Mouse (Mus musculus) kidney, embryonic 15.5 days (tissue): Measurements from ENCODE around the gene Stk11ip. TPM values are rescaled to one million over a fixed set of nuclear protein-coding genes. Genes with fewer than 3 reads are reported as not detected.

Experiments used
- ATAC-seq: fragments of 200-750 bp; cut with Nextera tagmentation; replicated peaks from 2 replicates; pipeline ENCODE4 v1.8.0; 2017; ENCODE audit warnings: moderate TSS enrichment; ENCODE audit not compliant: low FRiP score
- H3K27ac ChIP-seq: fragments of 300-500 bp; sonication (generic); 2 replicates; pipeline ENCODE4 v1.5.1; 2015; ENCODE audit warnings: mild to moderate bottlenecking, inconsistent platforms
- H3K27me3 ChIP-seq: fragments of 300-500 bp; sonication (generic); 2 replicates; pipeline ENCODE4 v1.6.1; 2015; ENCODE audit warnings: inconsistent platforms
- H3K36me3 ChIP-seq: fragments of 300-500 bp; sonication (generic); 2 replicates; pipeline ENCODE4 v1.6.1; 2015; ENCODE audit warnings: inconsistent platforms
- H3K4me1 ChIP-seq: fragments of 300-500 bp; sonication (generic); 2 replicates; pipeline ENCODE4 v1.6.1; 2015; ENCODE audit warnings: inconsistent platforms
- H3K4me2 ChIP-seq: fragments of 300-500 bp; sonication (generic); 2 replicates; pipeline ENCODE4 v1.6.1; 2015; ENCODE audit warnings: moderate library complexity, mild to moderate bottlenecking, inconsistent platforms
- H3K4me3 ChIP-seq: fragments of 300-500 bp; sonication (generic); replicated peaks from 2 replicates; pipeline ENCODE4 v1.5.1; 2015; ENCODE audit warnings: mild to moderate bottlenecking, inconsistent platforms
- H3K9ac ChIP-seq: fragments of 300-500 bp; sonication (generic); 2 replicates; pipeline ENCODE4 v1.6.1; 2015; ENCODE audit warnings: mild to moderate bottlenecking, inconsistent platforms
- H3K9me3 ChIP-seq: fragments of 300-500 bp; sonication (generic); replicated peaks from 2 replicates; pipeline ENCODE4 v1.6.1; 2016; ENCODE audit warnings: inconsistent platforms
- WGBS: fragments of 180-500 bp; shearing (Covaris S2); methylation state at CpG from one replicate; pipeline ENCODE4 v1.1.7; 2015; ENCODE audit warnings: mixed read lengths; 5-methylcytosine and 5-hydroxymethylcytosine counted together
- polyA plus RNA-seq: library from polyadenylated mRNA; unstranded; fragments of >200 nt; fragmentation: Nextera tagmentation; extraction: Ambion mirVana; gene quantifications from 2 replicates; pipeline ENCODE4 v1.2.1, GENCODE M21; 2015

The Stk11ip gene
- 25.1 and 26.5 TPM in 2 replicates for polyA plus RNA-seq

DNA sequence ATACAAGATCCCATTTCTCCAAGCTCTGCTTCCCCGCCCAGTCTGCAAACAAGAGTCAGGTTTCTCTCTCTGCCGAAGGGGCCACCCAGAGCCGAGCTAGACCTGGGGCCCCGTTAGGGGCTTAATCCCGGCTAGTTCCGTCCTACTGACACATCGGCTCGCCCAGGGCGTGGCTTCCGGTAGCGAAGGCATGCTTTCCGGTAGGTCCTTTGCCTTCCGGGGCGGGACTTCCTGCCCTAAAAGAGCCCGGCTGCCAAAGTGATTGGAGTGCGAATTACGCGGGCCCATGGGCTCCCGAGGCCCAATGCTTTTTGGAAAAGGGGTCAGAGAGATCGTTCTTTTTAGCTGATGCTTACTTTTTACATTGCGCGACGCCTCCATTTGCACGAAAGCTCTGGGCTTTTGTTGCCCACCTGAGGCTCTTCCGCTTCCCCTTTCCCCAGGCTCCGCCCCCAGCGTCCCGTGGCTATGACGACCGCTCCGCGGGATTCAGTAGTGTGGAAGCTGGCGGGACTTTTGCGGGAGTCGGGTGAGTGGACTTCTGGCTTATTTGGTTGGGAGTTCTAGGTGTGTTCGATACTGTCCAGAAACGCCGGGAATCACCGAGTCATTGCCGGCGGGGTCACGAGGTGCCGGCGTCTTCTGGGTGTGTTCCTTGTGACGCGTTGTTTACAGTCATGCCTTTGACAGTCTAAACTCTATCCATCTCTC is at the start of gene Stk11ip:
Gene Stk11ip, plus strand, starts transcription at position 209 of the 711 bp plus-strand sequence.
- WGBS: under 1% methylated on average over 46 of the region's 46 CpGs
- no peaks in the 10 kb centered on the region for H3K27me3 ChIP-seq
- H3K4me3 ChIP-seq: peak within 1 kb of the TSS; percentile 71
- H3K9ac ChIP-seq: peak within 1 kb of the TSS; percentile 51
- H3K4me1 ChIP-seq: peaks cover 30% of the 10 kb centered on the region
- H3K4me2 ChIP-seq: peak within 1 kb of the TSS; percentile 68
- peak; percentile 97 for ATAC-seq
- peak within 1 kb of the TSS; percentile 96 for H3K27ac ChIP-seq
- no peaks in the 10 kb centered on the region for H3K9me3 ChIP-seq
- peaks cover 14% of the 10 kb centered on the region for H3K36me3 ChIP-seq

DNA sequence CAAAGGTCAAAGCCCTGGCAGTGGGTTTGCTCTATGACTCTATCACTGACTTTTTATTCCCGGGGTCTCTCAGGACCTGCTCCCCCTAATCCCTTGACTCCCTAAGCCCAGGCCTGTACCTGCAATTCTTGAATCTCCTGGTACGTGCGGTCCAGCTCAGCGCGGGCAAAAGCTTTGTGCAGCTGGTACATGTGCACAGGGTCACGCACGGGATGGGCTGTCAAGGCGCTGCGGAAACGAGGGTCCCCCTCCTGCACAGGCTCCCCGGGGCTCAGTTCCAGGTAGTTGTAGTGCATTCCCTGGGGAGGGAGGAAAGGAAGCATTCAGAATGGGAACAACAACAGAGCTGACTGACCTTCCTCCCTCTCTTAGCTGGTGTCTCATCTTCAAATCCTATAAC is 44.9 kb upstream of the Stk11ip start:
- peaks cover 27% of the 10 kb centered on the region for H3K4me1 ChIP-seq
- peaks cover 68% of the 10 kb centered on the region for H3K27me3 ChIP-seq
- H3K36me3 ChIP-seq: peaks cover 49% of the 10 kb centered on the region
- no peaks in the 10 kb centered on the region for H3K9me3 ChIP-seq
- no peak for ATAC-seq
- no peak overlapping the region for H3K4me3 ChIP-seq
- no peak overlapping the region for H3K27ac ChIP-seq
- H3K4me2 ChIP-seq: no peak overlapping the region
- no peak overlapping the region for H3K9ac ChIP-seq
- WGBS: 92% methylated on average over 11 of the region's 11 CpGs

DNA sequence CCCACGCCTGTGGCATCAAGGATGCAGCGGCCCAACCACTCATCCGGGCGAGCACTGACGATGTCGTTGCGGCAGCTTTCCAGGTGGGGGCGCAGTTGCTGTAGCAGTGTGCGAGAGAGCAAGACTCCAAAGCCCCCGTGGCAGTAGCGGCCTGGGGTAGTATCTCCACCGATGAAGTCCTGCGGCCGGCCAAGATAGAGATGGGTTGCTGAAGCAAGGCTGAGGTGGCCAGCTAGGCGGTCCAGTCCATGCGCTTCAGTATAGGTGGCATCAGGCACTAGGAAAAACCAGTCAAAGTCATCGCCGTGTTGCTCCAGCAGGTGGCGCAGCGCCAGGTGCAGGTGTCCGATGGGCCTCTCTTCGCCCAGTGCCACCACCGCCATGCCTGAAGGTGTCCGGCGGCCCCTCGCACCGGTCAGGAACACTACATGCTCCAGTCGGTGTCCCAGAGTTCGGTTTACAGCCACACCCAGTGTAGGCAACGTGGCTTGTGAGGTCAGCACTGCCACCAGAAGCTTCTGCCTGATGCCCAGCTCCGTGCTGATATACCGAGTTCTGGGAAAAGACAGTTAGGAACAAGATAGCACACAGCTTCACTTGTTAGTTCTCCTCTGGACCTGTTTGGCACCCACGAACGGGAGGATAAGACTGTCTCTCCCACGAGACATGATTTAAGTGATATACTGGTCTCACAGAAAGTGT is 43.9 kb upstream of the Stk11ip start:
- H3K27ac ChIP-seq: no peak overlapping the region
- peaks cover 46% of the 10 kb centered on the region for H3K36me3 ChIP-seq
- peak overlapping the region; percentile 90 for H3K4me2 ChIP-seq
- no peaks in the 10 kb centered on the region for H3K9me3 ChIP-seq
- H3K4me1 ChIP-seq: peaks cover 28% of the 10 kb centered on the region
- ATAC-seq: 0 out of 2 replicates have a peak, but pooled peaks have one; percentile 1
- WGBS: 10% methylated on average over 35 of the region's 35 CpGs
- peak overlapping the region; percentile 82 for H3K4me3 ChIP-seq
- H3K27me3 ChIP-seq: peaks cover 71% of the 10 kb centered on the region
- no peak overlapping the region for H3K9ac ChIP-seq

DNA sequence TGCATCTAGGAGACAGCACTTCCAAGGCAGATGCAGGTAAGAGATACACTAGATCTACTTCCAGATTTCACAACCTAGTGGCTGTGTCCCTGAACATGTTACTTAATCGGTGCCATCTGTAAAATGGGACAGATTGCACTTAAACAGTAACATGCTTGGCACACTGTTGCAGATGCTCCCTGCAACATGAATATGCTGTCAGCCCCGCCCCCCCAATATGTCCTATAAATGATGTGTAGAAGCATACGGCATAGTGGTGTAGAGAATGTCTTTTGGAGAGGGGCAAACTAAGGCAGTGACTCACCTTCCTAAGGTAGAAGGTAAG is 43.4 kb upstream of the Stk11ip start:
- Histone ChIP-seq H3K4me3 (peak overlapping the region; percentile 82), H3K27me3 (peaks cover 72% of the 10 kb centered on the region), H3K4me2 (peak overlapping the region; percentile 90), H3K4me1 (peaks cover 33% of the 10 kb centered on the region), H3K9me3 (no peaks in the 10 kb centered on the region), H3K36me3 (peaks cover 41% of the 10 kb centered on the region), H3K9ac (no peak overlapping the region), H3K27ac (no peak overlapping the region)
- no peak for ATAC-seq
- 40% methylated on average over 3 of the region's 3 CpGs for WGBS

DNA sequence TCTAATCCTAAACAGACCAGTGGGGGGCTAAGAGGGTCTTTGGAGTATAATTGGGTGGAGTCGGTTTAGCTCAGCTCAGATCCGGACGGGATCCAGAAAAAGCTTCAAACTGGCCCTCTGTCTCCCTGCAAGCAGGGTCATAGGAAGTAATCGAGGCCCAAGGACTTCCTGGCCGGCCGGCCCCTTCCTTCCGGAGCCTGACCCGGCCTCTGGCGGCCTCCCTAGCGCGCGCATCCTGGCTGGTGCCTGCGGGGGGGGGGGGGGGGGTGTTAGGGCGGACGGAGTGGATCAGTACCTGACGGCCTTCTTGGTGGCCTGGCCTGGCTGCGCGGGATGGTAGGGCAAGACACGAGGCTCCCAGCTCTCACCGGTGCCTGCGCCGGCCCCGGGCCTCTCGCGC is 42.8 kb upstream of the Stk11ip start:
- WGBS: 0% methylated on average over 25 of the region's 25 CpGs
- H3K27ac ChIP-seq: peak overlapping the region; percentile 82
- H3K27me3 ChIP-seq: peaks cover 74% of the 10 kb centered on the region
- H3K4me2 ChIP-seq: peak overlapping the region; percentile 90
- H3K4me1 ChIP-seq: peaks cover 35% of the 10 kb centered on the region
- peak overlapping the region; percentile 82 for H3K4me3 ChIP-seq
- H3K36me3 ChIP-seq: peaks cover 35% of the 10 kb centered on the region
- H3K9ac ChIP-seq: peak overlapping the region; percentile 68
- ATAC-seq: no peak; the same call in 1 of the 2 replicates
- H3K9me3 ChIP-seq: no peaks in the 10 kb centered on the region

DNA sequence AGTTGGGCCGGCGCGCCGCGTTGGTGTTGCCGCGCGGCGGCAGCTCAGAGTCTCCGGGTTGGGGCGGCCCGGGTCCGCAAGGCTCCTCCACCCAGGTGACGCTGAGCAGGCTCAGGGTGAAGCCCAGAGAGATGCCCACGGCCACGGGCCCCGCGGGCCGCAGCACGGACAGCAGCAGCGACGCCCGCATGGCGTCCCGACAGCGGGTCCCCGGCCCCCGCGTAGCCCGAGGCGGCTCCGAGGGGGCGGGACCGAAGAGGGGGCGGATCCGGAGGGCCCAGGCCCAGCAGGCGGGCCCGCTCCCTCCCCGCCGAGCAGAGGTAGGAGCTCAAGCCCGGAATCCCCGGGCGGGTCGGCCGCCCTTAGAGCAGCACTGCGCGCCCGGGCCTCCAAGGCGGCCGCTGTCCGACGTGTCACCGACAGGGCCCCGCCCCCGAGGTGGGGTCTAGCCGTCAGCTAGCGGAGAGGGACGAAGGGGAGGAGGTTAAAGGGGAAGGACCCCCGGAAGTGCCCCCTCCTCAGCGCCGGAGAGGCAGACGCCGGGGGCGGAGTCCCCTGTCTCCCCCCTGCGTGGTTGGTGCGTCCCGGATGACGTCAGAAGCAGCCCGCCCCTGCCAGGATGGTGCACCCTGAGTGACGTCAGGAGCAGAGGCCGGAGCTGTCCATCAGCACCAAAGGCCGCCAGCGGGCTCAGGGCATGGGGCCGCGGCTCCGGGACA is 42.3 kb upstream of the Stk11ip start, which contains the start of the genes Chpf and Tmem198:
Gene Chpf, minus strand, starts transcription at position 392 of the 719 bp plus-strand sequence.
Gene Tmem198, plus strand, starts transcription at position 617 of the 719 bp plus-strand sequence.
- peak within 1 kb of the TSS; percentile 68 for H3K9ac ChIP-seq
- H3K36me3 ChIP-seq: peaks cover 30% of the 10 kb centered on the region
- ATAC-seq: peak; percentile 93
- WGBS: under 1% methylated on average over 71 of the region's 76 CpGs
- peak within 1 kb of the TSS; percentile 90 for H3K4me2 ChIP-seq
- H3K27me3 ChIP-seq: peaks cover 74% of the 10 kb centered on the region
- peak within 1 kb of the TSS; percentile 82 for H3K4me3 ChIP-seq
- peak within 1 kb of the TSS; percentile 82 for H3K27ac ChIP-seq
- H3K4me1 ChIP-seq: peaks cover 35% of the 10 kb centered on the region
- H3K9me3 ChIP-seq: no peaks in the 10 kb centered on the region

DNA sequence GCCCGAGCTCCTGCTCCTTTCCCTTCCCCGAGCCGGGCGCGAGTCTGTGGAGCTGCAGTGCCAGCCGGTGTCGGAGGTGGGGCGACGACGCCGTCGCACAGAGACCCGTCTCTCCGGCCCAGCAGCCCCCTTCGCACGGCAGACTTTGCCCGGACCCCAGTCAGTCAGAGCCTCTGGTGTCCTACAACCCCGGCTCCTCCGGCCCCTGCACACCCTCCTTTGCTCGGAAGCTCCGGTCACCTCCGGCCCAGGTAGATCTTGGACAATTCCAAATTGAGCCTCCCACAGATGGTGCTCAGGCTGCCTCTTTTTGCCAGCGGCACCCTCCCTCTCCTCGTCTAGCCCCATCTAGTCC is 41.7 kb upstream of the Stk11ip start:
- H3K4me1 ChIP-seq: peaks cover 40% of the 10 kb centered on the region
- ATAC-seq: no peak
- H3K9me3 ChIP-seq: no peaks in the 10 kb centered on the region
- peaks cover 78% of the 10 kb centered on the region for H3K27me3 ChIP-seq
- peak overlapping the region; percentile 90 for H3K4me2 ChIP-seq
- H3K36me3 ChIP-seq: peaks cover 24% of the 10 kb centered on the region
- WGBS: 1% methylated on average over 21 of the region's 24 CpGs
- H3K9ac ChIP-seq: no peak overlapping the region
- no peak overlapping the region for H3K27ac ChIP-seq
- peak overlapping the region; percentile 82 for H3K4me3 ChIP-seq

DNA sequence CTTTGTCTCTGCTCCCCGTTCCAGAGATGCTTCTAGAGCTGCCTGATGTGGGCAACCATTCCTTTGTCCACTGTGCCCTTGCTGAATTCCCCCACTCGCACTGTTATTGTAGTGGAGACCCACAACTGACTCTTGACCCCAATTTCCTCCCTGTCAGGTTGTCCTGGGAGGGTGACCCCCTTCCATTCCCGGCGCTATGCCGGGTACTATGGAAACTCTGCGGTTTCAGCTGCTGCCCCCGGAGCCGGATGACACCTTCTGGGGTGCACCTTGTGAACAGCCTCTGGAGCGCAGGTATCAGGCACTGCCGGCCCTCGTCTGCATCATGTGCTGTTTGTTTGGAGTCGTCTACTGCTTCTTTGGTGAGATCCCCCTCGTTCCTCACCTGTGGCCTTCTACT is 41.3 kb upstream of the Stk11ip start:
- Histone ChIP-seq H3K4me2 (peak overlapping the region; percentile 90), H3K27me3 (peaks cover 78% of the 10 kb centered on the region), H3K27ac (no peak overlapping the region), H3K9me3 (no peaks in the 10 kb centered on the region), H3K4me3 (peak overlapping the region; percentile 82), H3K36me3 (peaks cover 20% of the 10 kb centered on the region), H3K4me1 (peaks cover 40% of the 10 kb centered on the region), H3K9ac (no peak overlapping the region)
- ATAC-seq: no peak
- WGBS: 13% methylated on average over 13 of the region's 13 CpGs

DNA sequence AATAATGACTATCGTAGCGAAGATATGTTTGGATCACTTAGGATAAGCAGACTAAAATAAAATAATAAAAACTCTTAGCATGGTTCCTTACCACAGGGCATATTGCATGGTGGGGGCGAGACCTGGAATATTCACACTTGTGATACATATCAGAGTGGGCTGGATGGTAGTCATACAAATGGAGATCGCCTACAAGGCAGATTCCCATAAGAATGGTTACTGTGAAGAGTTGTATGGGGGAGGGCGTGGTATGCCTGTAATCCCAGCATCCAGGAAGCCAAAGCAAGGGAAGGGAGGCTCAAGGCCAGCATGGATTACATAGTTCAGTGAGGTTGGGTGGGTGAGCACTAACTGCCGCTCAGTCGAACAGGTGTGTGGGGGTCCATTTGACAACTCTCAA is 40.6 kb upstream of the Stk11ip start:
- H3K36me3 ChIP-seq: peaks cover 13% of the 10 kb centered on the region
- no peak for ATAC-seq
- H3K27me3 ChIP-seq: peaks cover 78% of the 10 kb centered on the region
- H3K27ac ChIP-seq: no peak overlapping the region
- no peak overlapping the region for H3K4me3 ChIP-seq
- WGBS: 83% methylated on average over 7 of the region's 7 CpGs
- no peak overlapping the region for H3K4me2 ChIP-seq
- peaks cover 40% of the 10 kb centered on the region for H3K4me1 ChIP-seq
- no peak overlapping the region for H3K9ac ChIP-seq
- H3K9me3 ChIP-seq: no peaks in the 10 kb centered on the region

DNA sequence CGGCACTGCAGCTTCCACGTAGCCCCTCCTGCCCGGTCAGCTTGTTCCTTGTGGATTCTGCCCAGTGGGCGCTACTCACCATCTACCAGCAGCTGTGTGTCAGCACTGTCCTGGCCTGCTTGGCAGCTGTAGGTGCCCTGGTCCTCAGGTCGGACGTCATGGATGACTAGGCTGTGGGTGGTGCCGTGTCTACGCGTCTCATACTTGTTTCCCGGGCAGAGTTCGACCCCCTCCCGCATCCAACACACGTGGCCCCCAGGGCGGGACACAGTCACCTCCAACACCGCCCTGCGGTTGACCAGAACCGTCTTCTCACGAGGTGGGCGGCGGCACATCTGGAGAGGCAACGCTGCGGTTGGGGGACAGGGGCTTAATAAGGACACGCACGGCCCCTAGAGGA is 34.8 kb upstream of the Stk11ip start:
- Histone ChIP-seq H3K4me1 (peaks cover 38% of the 10 kb centered on the region), H3K4me2 (peak overlapping the region; percentile 89), H3K9ac (no peak overlapping the region), H3K9me3 (no peaks in the 10 kb centered on the region), H3K4me3 (peak overlapping the region; percentile 58), H3K36me3 (peaks cover 28% of the 10 kb centered on the region), H3K27ac (no peak overlapping the region), H3K27me3 (peaks cover 80% of the 10 kb centered on the region)
- 11% methylated on average over 24 of the region's 24 CpGs for WGBS
- ATAC-seq: no peak

DNA sequence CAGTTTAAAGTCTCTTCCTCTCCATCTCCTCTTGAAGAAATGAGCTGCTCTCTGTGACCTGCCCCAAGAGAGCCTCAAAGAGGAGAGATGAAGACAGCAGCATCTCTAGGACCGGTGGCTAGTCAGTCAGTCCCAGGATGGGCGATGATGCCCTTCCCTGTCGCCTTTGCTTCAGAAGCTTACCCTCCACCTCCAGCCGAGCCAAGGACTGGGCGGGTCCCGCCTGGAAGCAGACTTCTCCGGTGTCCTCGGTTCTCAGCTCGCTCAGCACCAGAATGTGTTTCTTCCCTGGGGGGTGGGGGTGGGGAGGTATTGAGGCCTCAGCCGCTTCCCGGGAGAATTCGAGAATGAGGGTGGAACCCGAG is 34.3 kb upstream of the Stk11ip start:
- Histone ChIP-seq H3K27me3 (peaks cover 76% of the 10 kb centered on the region), H3K36me3 (peaks cover 32% of the 10 kb centered on the region), H3K27ac (no peak overlapping the region), H3K4me3 (peak overlapping the region; percentile 58), H3K9me3 (no peaks in the 10 kb centered on the region), H3K9ac (0 out of 2 replicates have a peak overlapping the region, but pooled peaks have one; percentile 34), H3K4me1 (peaks cover 38% of the 10 kb centered on the region), H3K4me2 (peak overlapping the region; percentile 89)
- ATAC-seq: peak; percentile 12
- WGBS: 1% methylated on average over 13 of the region's 13 CpGs
